Mouse (Mus musculus) frontal cortex, postnatal 25 days (tissue): ENCODE measurements around the gene S100a5.

Source experiments
- DNase-seq, 2 experiments: peaks; one replicate each; pipeline ENCODE4 v3.0.0; 2022; ENCODE audit warnings: low spot score in 2 of 2

The S100a5 gene

DNA sequence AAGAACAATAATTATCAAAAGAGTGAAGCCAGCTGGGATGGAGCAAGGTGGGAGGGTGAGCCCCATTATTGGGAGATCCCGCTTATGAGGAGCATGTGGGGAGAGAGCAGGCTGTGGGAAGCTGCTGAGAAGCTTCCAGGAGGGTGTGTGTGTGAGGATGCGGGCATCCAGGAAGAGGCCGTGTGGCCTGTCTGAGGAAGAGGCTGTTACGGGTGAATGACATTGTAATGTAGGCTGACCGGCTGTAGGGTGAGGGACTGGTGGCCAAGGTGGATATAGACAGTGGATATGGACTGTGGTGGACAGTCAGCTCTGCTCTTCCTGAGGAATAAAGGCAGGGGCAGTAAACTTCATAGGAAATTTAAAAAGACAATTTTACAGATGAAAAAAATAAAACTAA lies 17.2 kb downstream of the S100a5 start:
- no peak for DNase-seq

DNA sequence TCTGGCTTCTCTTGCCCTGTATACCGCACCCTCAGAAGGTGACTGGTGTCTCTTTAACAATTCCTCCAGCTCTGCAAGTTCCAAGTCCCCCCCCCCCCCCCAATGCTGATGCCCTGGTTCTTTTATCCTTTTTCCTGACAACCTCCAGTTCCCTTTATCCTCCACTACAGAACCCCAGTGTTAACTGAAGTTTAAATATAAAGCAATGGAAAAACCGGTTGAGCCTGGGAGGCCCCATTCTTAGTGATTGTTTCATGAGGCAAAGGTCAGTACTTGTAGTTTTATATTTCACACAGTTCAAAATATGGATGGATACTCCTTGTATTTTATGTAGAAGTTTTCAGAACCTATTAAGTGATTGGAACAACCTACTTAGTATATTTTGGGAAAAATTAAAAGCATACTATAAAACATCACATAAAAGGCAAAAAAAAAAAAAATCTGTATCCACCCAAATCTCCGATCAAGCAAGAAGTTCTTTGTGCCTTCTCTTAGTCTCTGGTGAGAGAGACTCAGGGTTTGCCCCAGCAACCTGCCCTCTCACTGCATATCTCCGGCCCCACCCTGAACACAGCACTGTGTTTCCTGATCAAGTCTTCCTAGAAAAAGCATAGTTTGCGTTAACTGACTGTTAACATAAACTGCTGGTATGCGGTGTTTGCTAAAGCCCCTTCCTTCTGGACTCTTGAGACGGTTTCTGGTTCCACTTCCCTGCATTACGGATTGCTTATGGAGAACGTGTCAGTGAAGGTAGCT lies 18.1 kb downstream of the S100a5 start:
- no peak for DNase-seq

DNA sequence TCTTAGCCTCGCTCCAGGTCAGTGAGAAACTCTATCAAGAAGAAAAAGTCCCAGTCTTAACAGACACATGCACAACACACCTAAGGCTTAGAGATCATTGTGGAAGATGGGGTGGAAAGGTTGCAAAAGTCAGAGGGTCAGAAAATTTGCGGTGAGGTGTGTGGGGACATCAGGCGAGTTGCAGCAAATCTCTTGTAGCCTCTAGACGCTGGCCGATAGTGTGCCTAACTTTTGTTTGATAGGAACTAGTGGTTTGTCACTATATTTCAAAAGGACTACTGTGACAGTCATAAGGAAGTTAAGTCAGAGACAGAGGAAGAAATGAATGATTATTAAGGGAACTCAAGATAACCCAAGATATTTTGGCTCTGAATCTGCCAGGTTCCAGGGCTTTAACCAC lies 19.0 kb downstream of the S100a5 start:
- DNase-seq: no peak

DNA sequence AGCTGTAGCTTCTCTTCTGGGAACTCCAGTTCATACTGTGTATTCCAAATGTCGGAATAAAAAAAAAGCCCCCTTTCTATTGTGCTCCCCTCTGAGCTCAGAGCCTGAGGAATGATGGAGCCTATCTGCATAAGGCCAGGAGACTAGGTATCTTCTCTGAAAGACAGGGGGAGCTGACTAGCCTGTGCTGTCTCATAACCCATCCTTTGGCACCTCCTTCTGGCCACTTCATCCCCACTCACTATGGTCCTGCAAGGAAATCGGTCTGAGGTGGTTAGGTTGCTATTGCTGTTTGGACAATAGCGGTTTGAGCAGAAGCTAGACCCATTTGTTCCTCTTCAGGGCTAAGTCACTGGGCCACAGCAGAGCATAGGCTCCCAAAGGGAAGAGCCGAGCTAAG lies 19.5 kb downstream of the S100a5 start:
- no peak for DNase-seq

DNA sequence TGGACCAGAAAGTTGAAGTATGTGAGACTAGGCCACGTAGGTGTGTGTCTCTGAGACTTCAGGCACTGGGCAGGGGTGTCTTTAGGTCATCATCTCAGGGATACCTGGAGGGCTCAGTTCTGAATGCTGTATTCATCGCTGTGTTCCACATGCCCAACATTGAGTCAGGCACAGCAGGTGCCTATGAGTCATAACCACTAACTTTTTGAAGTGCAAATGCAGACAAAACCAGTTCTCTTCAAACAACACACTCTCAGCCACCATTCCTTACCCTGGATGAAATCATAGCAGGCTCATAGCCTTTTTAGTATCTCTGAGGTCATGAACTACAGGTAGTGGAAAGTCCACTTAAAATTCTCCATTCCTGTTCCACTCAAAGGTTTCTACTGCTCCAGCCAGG lies 21.0 kb downstream of the S100a5 start:
- DNase-seq: no peak

DNA sequence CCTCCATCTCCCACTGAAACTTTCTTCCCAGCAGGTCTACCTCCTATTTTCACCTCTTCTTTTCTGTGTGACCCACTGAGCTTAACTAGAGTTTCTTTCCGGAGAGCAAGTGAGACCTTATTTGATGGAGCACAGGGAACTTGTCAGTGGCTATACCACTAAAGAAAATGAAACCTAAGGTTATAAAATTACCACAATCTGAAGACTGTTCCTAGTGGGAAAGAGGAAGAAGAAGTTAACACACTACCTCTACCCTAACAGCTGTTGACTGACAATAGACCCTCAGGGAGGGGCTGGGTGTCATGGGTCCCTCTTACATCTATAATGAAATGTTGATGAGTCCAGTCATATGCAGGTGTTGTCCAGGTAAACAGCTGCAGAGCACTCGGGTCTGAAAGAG lies 23.7 kb downstream of the S100a5 start:
- no peak for DNase-seq

DNA sequence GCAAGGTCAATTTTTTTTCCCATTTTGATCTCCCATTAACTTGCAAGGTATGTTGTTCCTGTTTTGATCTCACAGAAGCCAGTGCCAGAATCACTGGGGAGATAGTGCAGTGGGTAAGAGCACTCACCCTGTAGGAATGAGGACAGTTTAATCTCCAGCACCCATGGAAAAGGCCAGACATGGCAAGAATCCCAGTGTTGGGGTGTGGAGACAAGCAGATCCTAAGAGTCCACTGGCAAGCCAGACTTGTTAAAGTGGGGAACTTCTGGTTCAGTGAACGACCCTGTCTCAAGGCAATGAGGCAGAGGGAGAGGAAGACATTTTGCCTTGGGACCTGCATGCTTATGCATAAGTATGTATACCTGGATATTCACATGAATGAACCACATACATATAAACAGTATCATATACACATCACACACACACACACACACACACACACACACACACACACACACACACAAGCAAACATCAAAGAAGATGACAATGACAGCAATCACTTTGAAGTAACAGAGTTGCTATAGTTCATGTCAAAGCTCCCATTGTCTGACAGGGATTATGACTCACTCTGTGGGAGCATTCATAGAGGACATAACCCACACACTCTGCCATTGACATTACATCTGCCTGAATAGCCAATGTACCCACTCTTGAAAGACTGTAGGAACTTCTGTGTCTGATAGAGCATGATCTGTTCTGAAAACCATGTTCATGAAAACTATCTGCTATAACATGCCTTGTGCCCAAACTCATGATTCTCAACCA lies 30.4 kb downstream of the S100a5 start:
- DNase-seq: no peak

DNA sequence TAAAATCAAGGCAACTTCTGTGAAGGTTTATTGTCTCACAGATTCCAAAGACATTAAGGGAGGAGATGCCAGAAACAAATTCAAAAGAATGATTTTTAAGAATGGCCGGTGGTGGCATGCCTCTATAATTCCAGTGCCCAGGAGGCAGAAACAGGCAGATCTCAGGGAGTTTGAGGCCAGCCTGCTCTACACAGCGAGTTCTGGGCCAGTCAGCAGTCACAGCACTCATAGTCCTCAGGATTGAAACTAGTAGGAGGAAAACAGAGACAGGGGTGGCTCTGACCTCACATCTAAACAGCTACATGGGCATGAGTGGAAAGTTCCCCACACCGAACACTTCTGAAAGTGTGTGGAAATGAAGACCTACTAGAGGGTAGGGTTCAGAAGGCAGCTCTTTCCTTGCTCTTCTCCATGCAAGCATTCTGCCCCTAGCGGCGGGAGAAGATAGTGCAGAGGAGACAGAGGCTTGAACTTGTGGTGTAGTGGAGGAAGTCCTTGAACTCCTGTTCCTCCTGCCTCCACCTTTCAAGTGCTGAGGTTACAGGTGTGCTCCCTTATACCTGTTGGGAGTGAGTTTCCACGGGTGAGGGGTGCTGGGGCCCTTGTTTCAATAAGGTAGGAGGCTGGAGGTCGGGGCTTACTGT lies 31.3 kb downstream of the S100a5 start:
- no peak for DNase-seq

DNA sequence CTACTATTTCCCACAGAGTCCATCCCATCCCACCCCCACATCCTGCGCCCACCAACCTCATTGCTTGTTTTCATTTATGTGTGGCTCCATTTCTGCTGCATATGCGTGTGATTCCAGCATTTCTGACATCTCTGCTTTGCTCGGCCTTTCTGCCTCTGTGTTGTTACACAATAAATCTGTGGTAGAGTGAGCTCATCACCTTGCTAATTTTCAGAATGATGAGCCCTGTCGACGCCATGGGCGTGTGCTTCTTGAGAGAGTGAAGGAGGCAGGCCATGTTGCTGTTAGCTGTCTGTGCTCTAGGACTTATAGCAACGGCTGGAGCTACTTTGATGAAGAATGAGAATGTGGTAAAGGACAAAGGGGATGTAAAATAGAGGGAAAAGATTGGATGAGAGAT lies 32.7 kb downstream of the S100a5 start:
- no peak for DNase-seq

DNA sequence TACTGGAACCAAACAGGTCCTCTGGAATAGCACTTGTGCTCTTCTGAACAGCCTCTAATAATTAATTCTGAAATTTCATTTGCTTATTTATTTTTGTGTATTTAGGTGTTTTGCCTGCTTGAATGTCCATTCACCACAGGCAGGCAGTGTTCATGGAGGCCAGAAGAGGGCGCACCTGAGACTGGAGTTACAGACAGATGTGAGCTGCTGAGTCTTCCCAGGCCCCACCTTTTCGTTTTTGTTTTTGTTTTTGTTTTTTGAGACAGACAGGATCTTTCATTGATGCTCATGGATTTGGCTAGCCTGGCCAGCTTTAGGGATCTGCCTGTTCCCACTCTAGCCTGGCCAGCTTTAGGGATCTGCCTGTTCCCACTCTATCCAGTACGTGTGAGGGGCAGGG lies 35.9 kb downstream of the S100a5 start:
- DNase-seq: peak in 1 of 2 experiments; percentile 26

DNA sequence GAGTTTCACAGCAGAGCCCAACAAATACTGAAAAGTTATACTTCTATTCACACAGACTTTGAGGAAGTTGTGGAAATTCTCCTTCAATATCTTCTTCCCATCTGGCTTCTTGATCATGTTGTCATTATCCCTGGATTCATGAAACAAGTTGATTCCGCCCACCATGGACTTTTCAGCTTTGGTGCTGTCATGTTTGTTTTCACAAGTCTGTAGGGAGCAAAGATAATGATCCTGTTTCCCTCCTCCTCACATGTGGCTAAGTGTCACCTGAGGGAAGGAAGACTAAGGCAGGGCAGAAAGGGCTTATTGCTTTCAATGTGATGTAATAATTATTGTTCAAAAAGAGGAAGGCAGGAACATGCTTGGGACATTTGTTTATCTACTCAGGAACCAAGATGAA lies 39.0 kb downstream of the S100a5 start:
- no peak for DNase-seq

DNA sequence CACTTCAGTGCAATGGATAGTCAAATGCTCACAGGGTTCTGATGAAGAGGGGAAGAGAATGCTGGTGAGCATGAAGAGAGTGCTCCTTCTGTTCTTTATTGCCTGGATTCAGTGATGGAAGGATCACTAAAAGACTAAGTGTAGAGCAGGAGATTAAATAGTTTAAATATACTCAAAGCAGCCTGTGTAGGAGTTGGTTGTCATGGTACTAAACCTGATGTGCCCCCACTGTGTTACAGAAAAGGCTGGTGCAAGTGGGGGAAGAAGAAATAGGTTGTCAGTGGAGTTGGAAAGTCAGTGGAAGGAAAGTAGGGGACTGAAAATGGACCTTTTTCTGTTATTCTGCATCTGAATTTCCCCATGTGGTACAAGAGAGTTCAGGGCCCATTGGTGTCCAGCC lies 40.7 kb downstream of the S100a5 start:
- DNase-seq: no peak

DNA sequence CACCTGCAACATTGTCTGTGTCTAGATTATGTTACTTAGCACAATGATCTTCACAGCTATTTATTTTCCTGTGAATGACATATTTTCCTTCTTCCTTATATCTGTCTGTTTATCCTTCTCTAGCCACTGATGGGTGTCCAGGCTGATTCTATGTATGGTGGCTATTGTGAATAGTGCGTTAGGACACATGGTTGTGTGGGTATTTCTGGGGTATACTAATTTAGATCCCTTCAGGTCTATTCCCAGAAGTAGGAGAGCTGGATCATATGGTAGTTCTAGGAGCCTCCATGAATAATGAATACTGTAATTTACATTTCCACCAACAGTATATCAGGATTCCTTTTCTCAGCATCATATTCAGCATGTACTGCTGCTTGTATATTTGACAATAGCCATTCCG lies 41.5 kb downstream of the S100a5 start:
- DNase-seq: no peak

DNA sequence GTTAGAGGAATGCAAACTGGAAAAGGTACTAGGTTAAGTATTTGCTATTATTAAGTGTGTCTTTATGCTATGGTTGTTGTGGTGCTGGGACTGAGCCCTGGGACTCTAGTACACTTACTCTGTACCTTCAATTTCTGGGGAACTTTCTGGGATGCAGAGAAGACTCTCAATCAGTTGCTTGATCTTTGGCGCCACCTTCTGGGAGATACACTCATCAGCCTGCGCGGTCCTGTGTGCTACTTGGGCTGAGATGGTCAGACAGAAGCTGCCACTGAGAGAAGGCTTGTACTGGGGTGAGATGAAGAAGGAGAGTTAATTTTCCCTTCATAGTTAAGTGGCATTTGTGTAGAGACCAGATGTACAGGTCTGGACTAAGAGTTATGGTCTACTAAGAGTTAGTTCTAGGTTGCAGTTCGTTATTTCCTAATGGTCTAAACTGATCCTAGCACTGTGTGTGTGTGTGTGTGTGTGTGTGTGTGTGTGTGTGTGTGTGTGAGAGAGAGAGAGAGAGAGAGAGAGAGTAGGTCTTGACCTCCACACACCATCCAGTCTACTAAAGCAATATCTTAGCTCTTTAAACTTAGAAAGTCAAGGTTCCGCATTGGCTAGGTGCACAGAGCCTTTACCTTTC lies 44.7 kb downstream of the S100a5 start:
- DNase-seq: peak; percentile 77 to 78

DNA sequence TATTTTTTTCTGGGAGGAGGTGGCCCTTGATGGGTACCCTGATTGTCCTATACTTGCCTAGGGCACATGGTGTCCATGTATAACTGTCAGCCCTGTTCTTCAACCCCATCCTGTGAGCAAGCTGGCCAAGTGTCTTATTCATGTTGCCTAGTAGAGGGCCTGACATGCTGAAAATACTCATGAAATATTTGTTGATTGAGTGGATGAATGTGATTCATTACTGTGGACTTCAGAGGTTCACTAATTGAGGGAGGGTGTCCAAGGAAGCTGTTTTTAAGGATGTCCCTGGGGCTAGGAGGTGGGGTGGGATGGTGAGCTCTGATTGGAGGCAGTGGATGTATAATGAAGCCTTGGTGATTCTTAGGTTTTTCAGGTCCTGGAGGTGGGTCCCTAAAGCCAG lies 45.4 kb downstream of the S100a5 start, which contains the start of gene S100a7a:
S100a7a (plus strand) TSS at position 301 of the 400 bp plus-strand sequence.
- no peak for DNase-seq

DNA sequence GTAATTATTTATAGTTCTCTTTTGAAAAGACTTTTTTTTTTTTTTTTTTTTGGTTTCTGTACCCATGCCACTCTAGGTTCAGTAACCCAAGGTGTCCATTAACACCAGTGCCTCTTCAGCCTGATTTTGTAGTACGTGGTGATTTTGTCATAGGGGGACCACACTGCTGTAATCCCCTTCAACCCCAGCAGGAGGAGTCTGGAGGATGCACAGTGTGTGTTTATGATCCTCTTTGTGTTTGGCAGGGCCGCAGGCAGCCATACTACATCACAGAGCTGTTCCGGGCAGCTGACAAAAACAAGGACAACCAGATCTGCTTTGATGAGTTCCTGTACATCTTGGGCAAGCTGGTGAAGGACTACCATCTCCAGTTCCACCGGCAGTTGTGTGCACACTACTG lies 49.1 kb downstream of the S100a5 start:
- DNase-seq: no peak

DNA sequence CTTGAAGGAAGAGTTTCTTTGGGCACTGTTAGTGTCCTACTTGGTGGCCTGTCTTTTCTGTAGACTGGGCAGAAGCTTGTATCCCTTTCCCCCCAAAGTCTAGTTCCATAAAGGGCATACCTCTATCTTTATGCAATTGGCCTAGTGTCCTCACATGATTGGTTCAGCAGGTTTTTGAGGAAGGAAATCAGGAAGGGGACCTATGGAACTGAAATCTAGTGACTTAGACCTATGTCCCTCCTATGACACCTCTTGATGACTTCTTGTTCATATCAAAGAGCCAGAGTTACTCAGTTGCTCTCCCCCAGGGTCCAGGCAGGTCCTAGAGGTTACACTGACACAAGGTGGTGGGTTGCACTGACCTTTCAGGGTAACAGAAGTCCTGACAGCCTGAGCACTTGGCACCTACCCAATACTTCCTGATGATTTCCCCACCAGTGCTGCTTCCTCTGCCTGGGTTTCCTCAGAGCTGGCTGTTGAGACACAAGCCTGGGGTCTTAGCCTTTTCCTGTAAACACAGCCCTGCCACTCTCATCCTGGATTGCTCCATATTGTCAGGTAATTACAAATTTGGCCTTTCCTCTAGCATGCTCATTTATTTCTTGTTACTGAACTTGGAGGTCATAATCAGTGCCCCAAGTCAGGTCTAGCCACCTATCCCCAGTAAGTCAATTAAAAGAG lies 51.2 kb downstream of the S100a5 start:
- DNase-seq: no peak
